Mouse (Mus musculus) limb, embryonic 14.5 days (tissue): ENCODE data around the gene Fam210b. TPM values are rescaled to one million over a fixed set of nuclear protein-coding genes. Genes with fewer than 3 reads are reported as not detected.

ENCODE experiments used
- ATAC-seq: fragments of 200-750 bp; cut with Nextera tagmentation; 2 replicates; pipeline ENCODE4 v1.8.0; 2017; ENCODE audit warnings: low read depth, moderate number of reproducible peaks, moderate TSS enrichment; ENCODE audit not compliant: low FRiP score
- DNase-seq: peaks from one replicate; pipeline ENCODE4 v3.0.0-alpha.2; 2015; ENCODE audit warnings: low spot score
- H3K27ac ChIP-seq: fragments of 300-500 bp; sonication (generic); replicated peaks from 2 replicates; pipeline ENCODE4 v1.5.1; 2014; ENCODE audit warnings: low read depth, mild to moderate bottlenecking, low read length, moderate library complexity, mixed read lengths
- H3K27me3 ChIP-seq: fragments of 300-500 bp; sonication (generic); 2 replicates; pipeline ENCODE4 v1.6.1; 2014; ENCODE audit warnings: low read length, mixed read lengths; ENCODE audit not compliant: control insufficient read depth, insufficient read depth
- H3K36me3 ChIP-seq: fragments of 300-500 bp; sonication (generic); 2 replicates; pipeline ENCODE4 v1.6.1; 2014; ENCODE audit warnings: mild to moderate bottlenecking, low read length, moderate library complexity, mixed read lengths; ENCODE audit not compliant: control insufficient read depth, insufficient read depth
- H3K4me1 ChIP-seq: fragments of 300-500 bp; sonication (generic); 2 replicates; pipeline ENCODE4 v1.6.1; 2014; ENCODE audit warnings: antibody characterized with exemption, low read length, mixed read lengths; ENCODE audit not compliant: control insufficient read depth, insufficient read depth
- H3K4me2 ChIP-seq: fragments of 300-500 bp; sonication (generic); replicated peaks from 2 replicates; pipeline ENCODE4 v1.6.1; 2014; ENCODE audit warnings: low read depth, mild to moderate bottlenecking, low read length, moderate library complexity; ENCODE audit not compliant: severe bottlenecking
- H3K4me3 ChIP-seq: fragments of 300-500 bp; sonication (generic); replicated peaks from 2 replicates; pipeline ENCODE4 v1.5.1; 2014; ENCODE audit warnings: low read length
- H3K9ac ChIP-seq: fragments of 300-500 bp; sonication (generic); 2 replicates; pipeline ENCODE4 v1.6.1; 2014; ENCODE audit warnings: mild to moderate bottlenecking, low read depth, low read length, moderate library complexity; ENCODE audit not compliant: severe bottlenecking
- H3K9me3 ChIP-seq: fragments of 300-500 bp; sonication (generic); 2 replicates; pipeline ENCODE4 v1.6.1; 2016; ENCODE audit warnings: low read length; ENCODE audit not compliant: control insufficient read depth
- POLR2A ChIP-seq: fragments of 200-500 bp; IDR thresholded peaks from 2 replicates; pipeline ENCODE4 v1.8.0; 2012; ENCODE audit warnings: inconsistent platforms, mild to moderate bottlenecking, moderate library complexity, borderline replicate concordance; ENCODE audit not compliant: insufficient read depth, insufficient read length; ENCODE audit errors: extremely low read depth
- WGBS: fragments of 180-500 bp; shearing (Covaris S2); extraction: QIAGEN DNeasy Blood & Tissue Kit; methylation state at CpG from one replicate; pipeline ENCODE4 v1.1.7; 2014; 5-methylcytosine and 5-hydroxymethylcytosine counted together
- polyA plus RNA-seq, 2 experiments: library from polyadenylated mRNA; depleted of rRNA in 1 of 2; stranded (reverse) in 1 of 2; unstranded in 1 of 2; fragments of >200 nt; fragmentation: Nextera tagmentation in 1 of 2; extraction: Ambion mirVana in 1 of 2; gene quantifications; 2 replicates each; pipeline versions ENCODE4 v1.2.1 to v1.2.3; 2012 to 2014

The Fam210b gene
- polyA plus RNA-seq (2012; rRNA removed), result 9.8 and 10.7 TPM in 2 replicates
- polyA plus RNA-seq (2014; fragmentation: Nextera tagmentation; extraction: Ambion mirVana), result 14.6 and 16.5 TPM in 2 replicates

GRCm38 (mm10) chr2:172345258-172345738 is at the start of gene Fam210b:
Fam210b (plus strand) TSS chr2:172345565.
- ATAC-seq (peak; percentile 97), DNase-seq (peak; percentile 98)
- no peaks in the 10 kb centered on the region for H3K36me3 ChIP-seq
- H3K9ac ChIP-seq, result peak within 1 kb of the TSS; percentile 60
- under 1% methylated on average over 17 of the region's 35 CpGs for WGBS
- H3K4me3 ChIP-seq, result peak within 1 kb of the TSS; percentile 68
- peak; percentile 61; the same call in 1 of the 2 replicates for TF ChIP-seq POLR2A
- no peaks in the 10 kb centered on the region for H3K9me3 ChIP-seq
- H3K27me3 ChIP-seq, result no peaks in the 10 kb centered on the region
- H3K4me2 ChIP-seq, result peak within 1 kb of the TSS; percentile 98
- peak within 1 kb of the TSS; percentile 63 for H3K27ac ChIP-seq
- H3K4me1 ChIP-seq, result peaks cover 9% of the 10 kb centered on the region

- Histone ChIP-seq H3K9ac (no peak overlapping the region), H3K36me3 (no peaks in the 10 kb centered on the region), H3K4me1 (no peaks in the 10 kb centered on the region; the same call in 1 of the 2 replicates), H3K27me3 (no peaks in the 10 kb centered on the region), H3K4me3 (no peak overlapping the region), H3K27ac (no peak overlapping the region), H3K4me2 (no peak overlapping the region), H3K9me3 (no peaks in the 10 kb centered on the region)
- 62% methylated on average over 1 of the region's 1 CpGs for WGBS
- DNase-seq (no peak), ATAC-seq (no peak)
- TF ChIP-seq POLR2A, result no peak
Observed at GRCm38 (mm10) chr2:172298083-172298482, 47.3 kb upstream of the Fam210b start.

GRCm38 (mm10) chr2:172298542-172298941 is 46.8 kb upstream of the Fam210b start:
- H3K9ac ChIP-seq, result no peak overlapping the region
- H3K27me3 ChIP-seq, result no peaks in the 10 kb centered on the region
- H3K9me3 ChIP-seq, result no peaks in the 10 kb centered on the region
- no peak overlapping the region for H3K27ac ChIP-seq
- DNase-seq, result no peak
- no peaks in the 10 kb centered on the region; the same call in 1 of the 2 replicates for H3K4me1 ChIP-seq
- H3K4me3 ChIP-seq, result no peak overlapping the region
- ATAC-seq, result no peak
- no peaks in the 10 kb centered on the region for H3K36me3 ChIP-seq
- no peak for TF ChIP-seq POLR2A
- no peak overlapping the region for H3K4me2 ChIP-seq
- WGBS, result 50% methylated on average over 1 of the region's 1 CpGs

- no peak overlapping the region for H3K4me3 ChIP-seq
- TF ChIP-seq POLR2A, result no peak
- H3K4me1 ChIP-seq, result no peaks in the 10 kb centered on the region; the same call in 1 of the 2 replicates
- no peaks in the 10 kb centered on the region for H3K36me3 ChIP-seq
- H3K27ac ChIP-seq, result no peak overlapping the region
- DNase-seq (no peak), ATAC-seq (no peak)
- no peak overlapping the region for H3K9ac ChIP-seq
- no peaks in the 10 kb centered on the region for H3K9me3 ChIP-seq
- H3K4me2 ChIP-seq, result no peak overlapping the region
- H3K27me3 ChIP-seq, result no peaks in the 10 kb centered on the region
- 11% methylated on average over 14 of the region's 14 CpGs for whole genome bisulfite sequencing
Observed at GRCm38 (mm10) chr2:172299126-172299921, 46.0 kb upstream of the Fam210b start.

GRCm38 (mm10) chr2:172302396-172302795 is 43.0 kb upstream of the Fam210b start:
- ATAC-seq (no peak), DNase-seq (no peak)
- Histone ChIP-seq H3K4me1 (no peaks in the 10 kb centered on the region; the same call in 1 of the 2 replicates), H3K9me3 (no peaks in the 10 kb centered on the region), H3K4me3 (no peak overlapping the region), H3K27ac (no peak overlapping the region), H3K36me3 (no peaks in the 10 kb centered on the region), H3K27me3 (no peaks in the 10 kb centered on the region), H3K4me2 (no peak overlapping the region), H3K9ac (no peak overlapping the region)
- no peak for TF ChIP-seq POLR2A
- WGBS, result 90% methylated on average over 5 of the region's 5 CpGs
